Mouse (Mus musculus) neural tube, embryonic 10.5 days (tissue): ENCODE results near the gene Nudt13.
"Not testable (repeated sequence)": the region's sequence is repeated elsewhere in the genome, so short reads cannot be mapped to it uniquely, and the experiment has no call there.

Experiments used
- DNase-seq: peaks from one replicate; pipeline ENCODE4 v3.0.0-alpha.2; 2017; ENCODE audit warnings: low spot score; ENCODE audit errors: extremely low spot score

The Nudt13 gene

GRCm38 (mm10) chr14:20294117-20294892, at the start of gene Nudt13:
TSS of gene Nudt13 (plus strand) at chr14:20294697.
- peak; percentile 63 for DNase-seq

- DNase-seq, result no peak
Measured at GRCm38 (mm10) chr14:20245318-20245717, 49.2 kb upstream of the Nudt13 start.

GRCm38 (mm10) chr14:20245861-20246260, 48.6 kb upstream of the Nudt13 start:
- DNase-seq, result no peak

GRCm38 (mm10) chr14:20246811-20247266, 47.7 kb upstream of the Nudt13 start:
- no peak for DNase-seq

- no peak for DNase-seq
Measured at GRCm38 (mm10) chr14:20248001-20248400, 46.5 kb upstream of the Nudt13 start.

GRCm38 (mm10) chr14:20250237-20251171, 44.0 kb upstream of the Nudt13 start:
- DNase-seq, result no peak

- DNase-seq, result peak; percentile 85
Measured at GRCm38 (mm10) chr14:20258185-20259113, 36.0 kb upstream of the Nudt13 start.

- DNase-seq, result no peak
Measured at GRCm38 (mm10) chr14:20262346-20262745, 32.2 kb upstream of the Nudt13 start.

GRCm38 (mm10) chr14:20268421-20268820, 26.1 kb upstream of the Nudt13 start:
- DNase-seq, result no peak

- DNase-seq, result no peak
Measured at GRCm38 (mm10) chr14:20269082-20269809, 25.3 kb upstream of the Nudt13 start, which contains the start of gene Kcnk16. TSS of gene Kcnk16 (minus strand) at chr14:20269199.

GRCm38 (mm10) chr14:20291391-20291790, 3.1 kb upstream of the Nudt13 start:
- DNase-seq, result no peak

- DNase-seq, result no peak
Measured at GRCm38 (mm10) chr14:20294947-20295346, 450 bp downstream of the Nudt13 start.

- no peak for DNase-seq
Measured at GRCm38 (mm10) chr14:20297616-20298015, 3.1 kb downstream of the Nudt13 start.

- DNase-seq, result no peak
Measured at GRCm38 (mm10) chr14:20298131-20298530, 3.6 kb downstream of the Nudt13 start.

- not testable (repeated sequence) for DNase-seq
Measured at GRCm38 (mm10) chr14:20305085-20305484, 10.6 kb downstream of the Nudt13 start.

- DNase-seq, result no peak
Measured at GRCm38 (mm10) chr14:20315137-20315536, 20.6 kb downstream of the Nudt13 start.

- DNase-seq, result peak; percentile 29
Measured at GRCm38 (mm10) chr14:20319420-20319819, 24.9 kb downstream of the Nudt13 start.

GRCm38 (mm10) chr14:20324196-20324595, 29.7 kb downstream of the Nudt13 start:
- no peak for DNase-seq

- DNase-seq, result no peak
Measured at GRCm38 (mm10) chr14:20328474-20328873, 34.0 kb downstream of the Nudt13 start.

GRCm38 (mm10) chr14:20331316-20331715, 36.8 kb downstream of the Nudt13 start:
- DNase-seq, result no peak
